Mouse (Mus musculus) stomach, embryonic 16.5 days (tissue): ENCODE data around the gene Clic6. TPM values are rescaled to one million over a fixed set of nuclear protein-coding genes. Genes with fewer than 3 reads are reported as not detected.
"Not testable (repeated sequence)": the region's sequence is repeated elsewhere in the genome, so short reads cannot be mapped to it uniquely, and the experiment has no call there.

Experiments used
- ATAC-seq: fragments of 200-750 bp; cut with Nextera tagmentation; 2 replicates; pipeline ENCODE4 v1.8.0; 2017; ENCODE audit warnings: moderate number of reproducible peaks, moderate TSS enrichment; ENCODE audit not compliant: insufficient read depth, low FRiP score
- H3K27ac ChIP-seq: fragments of 300-500 bp; sonication (generic); 2 replicates; pipeline ENCODE4 v1.5.1; 2014; ENCODE audit warnings: low read length
- H3K27me3 ChIP-seq: fragments of 300-500 bp; sonication (generic); 2 replicates; pipeline ENCODE4 v1.6.1; 2014; ENCODE audit warnings: low read length, control low read depth, mixed read lengths; ENCODE audit not compliant: control insufficient read depth, insufficient read depth
- H3K36me3 ChIP-seq: fragments of 300-500 bp; sonication (generic); 2 replicates; pipeline ENCODE4 v1.6.1; 2014; ENCODE audit warnings: low read length; ENCODE audit not compliant: control insufficient read depth, insufficient read depth
- H3K4me1 ChIP-seq: fragments of 300-500 bp; sonication (generic); 2 replicates; pipeline ENCODE4 v1.6.1; 2014; ENCODE audit warnings: low read length, control low read depth, mixed read lengths; ENCODE audit not compliant: control insufficient read depth, insufficient read depth
- H3K4me2 ChIP-seq: fragments of 300-500 bp; sonication (generic); 2 replicates; pipeline ENCODE4 v1.6.1; 2014; ENCODE audit warnings: low read depth, low read length, mixed read lengths
- H3K4me3 ChIP-seq: fragments of 300-500 bp; sonication (generic); replicated peaks from 2 replicates; pipeline ENCODE4 v1.5.1; 2014; ENCODE audit warnings: mild to moderate bottlenecking, low read length
- H3K9ac ChIP-seq: fragments of 300-500 bp; sonication (generic); 2 replicates; pipeline ENCODE4 v1.6.1; 2014; ENCODE audit warnings: low read length
- H3K9me3 ChIP-seq: fragments of 300-500 bp; sonication (generic); replicated peaks from 2 replicates; pipeline ENCODE4 v1.6.1; 2016; ENCODE audit warnings: low read length, control low read depth; ENCODE audit not compliant: control insufficient read depth
- WGBS: fragments of 180-500 bp; shearing (Covaris S2); extraction: QIAGEN DNeasy Blood & Tissue Kit; methylation state at CpG from one replicate; pipeline ENCODE4 v1.1.7; 2014; 5-methylcytosine and 5-hydroxymethylcytosine counted together
- polyA plus RNA-seq: library from polyadenylated mRNA; unstranded; fragments of >200 nt; fragmentation: Nextera tagmentation; extraction: Ambion mirVana; gene quantifications from 2 replicates; pipeline ENCODE4 v1.2.1, GENCODE M21; 2015

The Clic6 gene
- polyA plus RNA-seq, 1 experiment from 2014 or later: 20.3 TPM

DNA sequence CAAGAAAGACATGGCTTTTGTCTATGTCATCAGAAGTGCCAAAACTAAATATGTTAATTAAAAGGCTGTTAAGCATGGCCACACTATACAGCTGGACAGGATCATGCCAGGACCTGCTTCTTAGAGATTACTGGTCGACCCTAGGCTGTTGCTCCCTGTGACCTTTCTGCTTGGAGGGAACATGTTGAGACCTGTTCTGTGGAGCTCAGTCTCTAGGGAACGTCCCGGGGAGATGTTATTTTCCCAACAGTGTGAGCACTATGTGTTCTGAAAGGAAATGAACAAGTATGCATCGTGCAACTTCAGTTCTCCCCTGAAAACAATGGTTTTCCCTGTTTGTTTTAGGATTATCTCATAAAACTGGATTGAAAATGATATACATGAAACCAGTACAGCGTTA is 17.6 kb downstream of the Clic6 start:
- Histone ChIP-seq H3K36me3 (no peaks in the 10 kb centered on the region), H3K9ac (no peak overlapping the region), H3K4me2 (no peak overlapping the region), H3K27me3 (peaks cover 3% of the 10 kb centered on the region; the same call in 1 of the 2 replicates), H3K4me3 (no peak overlapping the region), H3K27ac (no peak overlapping the region), H3K4me1 (peaks cover 3% of the 10 kb centered on the region; the same call in 1 of the 2 replicates), H3K9me3 (no peaks in the 10 kb centered on the region)
- ATAC-seq: no peak
- WGBS: 66% methylated on average over 5 of the region's 5 CpGs

DNA sequence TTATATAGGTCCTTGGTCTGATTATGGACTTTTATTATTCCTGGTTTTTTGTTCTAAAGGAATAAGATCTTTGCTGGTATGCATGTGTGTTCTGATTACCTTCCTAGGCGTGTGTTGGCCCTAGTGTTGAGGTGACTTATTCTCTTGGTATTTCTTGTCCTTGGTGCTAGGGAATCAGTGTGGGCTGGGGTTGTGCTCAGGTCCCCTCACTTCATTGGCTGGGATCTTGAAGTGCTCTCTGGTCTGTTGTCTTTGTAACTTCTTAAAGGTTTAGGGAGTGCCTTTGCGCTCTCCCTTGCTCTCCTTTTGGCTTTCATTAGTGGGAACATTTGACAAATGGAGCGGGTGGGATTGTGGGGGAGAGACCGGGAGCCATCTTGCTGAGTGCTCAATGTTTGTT is 22.0 kb downstream of the Clic6 start:
- no peak for ATAC-seq

DNA sequence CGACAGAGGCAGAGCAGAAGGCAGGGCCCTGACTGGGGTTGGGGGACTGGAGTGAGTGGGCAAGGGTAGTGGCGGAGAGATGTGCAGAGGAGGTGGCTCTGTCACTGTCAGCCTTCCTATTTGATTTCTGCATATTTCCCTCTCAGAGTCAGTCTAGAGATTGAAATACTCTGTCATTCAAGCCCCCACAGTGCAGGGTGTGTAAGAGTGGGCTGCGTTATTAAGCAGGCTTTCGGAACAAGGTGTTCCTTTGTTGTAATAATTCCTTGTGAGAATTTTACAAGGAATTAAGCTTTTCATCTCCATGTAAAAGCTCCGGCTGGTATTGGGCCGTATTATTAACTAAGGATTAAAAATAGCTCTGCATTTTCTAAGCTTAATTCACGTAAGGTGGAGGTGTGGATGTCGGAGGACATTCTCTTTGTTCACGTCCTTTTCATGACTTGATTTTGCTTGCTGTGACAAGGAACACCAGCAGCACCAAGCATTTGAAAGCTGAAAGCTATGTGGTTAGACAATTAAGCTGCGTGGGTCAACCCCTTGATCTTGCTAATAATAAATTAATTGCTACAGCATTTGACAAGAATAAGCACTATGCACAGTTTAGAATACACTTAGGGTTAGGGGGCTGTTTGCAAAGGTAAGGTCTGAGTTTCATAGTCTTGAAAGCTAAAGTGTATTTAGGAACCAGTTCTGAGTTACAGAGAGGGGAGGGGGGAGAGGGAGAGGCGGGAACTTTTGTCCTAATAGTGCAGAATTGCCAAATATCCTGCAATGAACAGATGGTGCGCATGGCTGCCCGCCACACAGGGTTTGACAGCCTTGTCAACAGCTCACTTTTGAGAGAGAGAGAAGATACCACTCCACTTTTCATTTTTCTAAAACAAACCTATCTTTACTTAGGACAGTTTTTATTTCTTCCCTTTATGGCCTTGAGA is 25.6 kb downstream of the Clic6 start:
- WGBS: 68% methylated on average over 13 of the region's 13 CpGs
- no peak for ATAC-seq
- Histone ChIP-seq H3K9me3 (no peaks in the 10 kb centered on the region), H3K27ac (no peak overlapping the region), H3K4me3 (no peak overlapping the region), H3K9ac (no peak overlapping the region), H3K36me3 (no peaks in the 10 kb centered on the region), H3K27me3 (no peaks in the 10 kb centered on the region), H3K4me2 (no peak overlapping the region), H3K4me1 (peaks cover 8% of the 10 kb centered on the region)

More for the DNA sequence above, 22.0 kb downstream of the Clic6 start:
- no peak overlapping the region for H3K4me3 ChIP-seq
- H3K36me3 ChIP-seq: no peaks in the 10 kb centered on the region
- H3K9ac ChIP-seq: no peak overlapping the region
- no peak overlapping the region for H3K4me2 ChIP-seq
- H3K27me3 ChIP-seq: no peaks in the 10 kb centered on the region
- WGBS: 75% methylated on average over 4 of the region's 4 CpGs
- no peak overlapping the region for H3K27ac ChIP-seq
- H3K4me1 ChIP-seq: peaks cover 8% of the 10 kb centered on the region; the same call in 1 of the 2 replicates
- no peaks in the 10 kb centered on the region for H3K9me3 ChIP-seq

DNA sequence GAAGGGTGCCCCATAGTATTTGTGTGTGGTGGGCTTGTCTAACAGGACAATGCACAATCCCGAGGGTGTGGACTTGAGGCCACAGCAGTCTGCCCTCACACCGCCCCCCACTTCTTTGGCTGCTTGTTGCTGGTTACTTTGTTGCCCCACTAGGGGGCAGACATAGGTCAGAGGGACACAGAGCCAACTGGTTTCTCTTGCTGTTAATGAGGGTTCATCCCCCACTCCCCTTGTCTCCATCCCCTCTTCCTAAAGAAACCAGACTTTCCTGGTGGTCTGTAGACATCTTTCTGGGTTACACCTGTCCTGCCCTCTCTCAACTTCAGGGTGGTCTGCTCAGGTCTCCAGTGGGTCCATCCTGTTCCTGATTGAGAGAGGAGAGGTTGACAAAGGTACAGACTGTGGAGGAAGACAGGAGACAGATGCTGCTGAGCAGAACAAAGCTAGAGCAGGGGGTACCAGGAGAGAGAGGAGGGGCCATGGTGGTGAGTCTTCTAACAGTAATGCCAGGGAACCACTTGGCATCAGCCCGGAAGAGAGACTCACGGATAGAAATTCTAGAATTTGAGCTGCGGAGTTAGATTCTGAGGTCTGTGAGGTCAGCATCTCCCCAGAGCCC is 26.3 kb downstream of the Clic6 start:
- WGBS: 57% methylated on average over 5 of the region's 5 CpGs
- Histone ChIP-seq H3K9me3 (no peaks in the 10 kb centered on the region), H3K9ac (no peak overlapping the region), H3K4me1 (peaks cover 8% of the 10 kb centered on the region), H3K27ac (no peak overlapping the region), H3K36me3 (no peaks in the 10 kb centered on the region), H3K4me3 (no peak overlapping the region), H3K4me2 (no peak overlapping the region), H3K27me3 (no peaks in the 10 kb centered on the region)
- no peak for ATAC-seq

DNA sequence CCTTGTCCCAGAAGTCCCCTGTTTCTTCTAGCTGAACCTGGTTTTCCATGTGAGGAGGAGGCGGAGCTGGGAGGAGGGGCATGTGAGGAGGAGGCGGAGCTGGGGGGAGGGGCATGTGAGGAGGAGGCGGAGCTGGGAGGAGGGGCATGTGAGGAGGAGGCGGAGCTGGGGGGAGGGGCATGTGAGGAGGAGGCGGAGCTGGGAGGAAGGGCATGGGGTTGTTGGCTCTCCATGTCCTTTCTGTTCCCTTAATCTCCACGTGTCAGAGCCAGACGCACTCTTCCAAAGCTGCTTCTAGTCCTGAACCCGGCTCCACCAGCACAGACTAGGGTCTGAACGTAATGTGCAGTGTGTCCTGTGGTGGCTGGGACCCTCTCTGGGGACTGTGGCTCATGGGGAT is 29.4 kb downstream of the Clic6 start:
- H3K9me3 ChIP-seq, H3K27me3 ChIP-seq, H3K36me3 ChIP-seq, H3K4me1 ChIP-seq, H3K27ac ChIP-seq, H3K4me2 ChIP-seq, H3K4me3 ChIP-seq, ATAC-seq, H3K9ac ChIP-seq: not testable (repeated sequence)
- WGBS: 75% methylated on average over 8 of the region's 9 CpGs

DNA sequence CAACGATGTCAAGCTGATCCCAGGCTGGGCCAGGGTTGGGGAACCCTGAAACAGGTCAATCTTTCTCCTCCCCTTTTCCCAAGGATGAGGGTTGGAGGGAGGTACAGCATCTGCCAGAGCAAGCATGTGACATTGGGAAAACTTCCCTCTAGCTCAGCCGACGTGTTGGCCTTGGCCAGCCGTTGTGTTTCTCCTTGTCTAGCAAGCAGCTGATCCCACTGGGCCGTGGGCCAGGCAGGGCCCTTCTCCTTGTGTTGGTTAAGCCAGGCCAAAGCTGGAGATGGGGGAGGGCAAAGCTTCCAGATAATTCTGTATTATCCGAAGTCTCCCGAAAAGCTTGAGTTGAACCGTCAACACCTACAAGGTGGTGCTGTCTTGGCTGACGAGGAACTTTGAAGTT is 30.6 kb downstream of the Clic6 start:
- no peak overlapping the region for H3K27ac ChIP-seq
- H3K27me3 ChIP-seq: no peaks in the 10 kb centered on the region
- H3K4me1 ChIP-seq: peaks cover 8% of the 10 kb centered on the region
- no peaks in the 10 kb centered on the region for H3K36me3 ChIP-seq
- no peaks in the 10 kb centered on the region for H3K9me3 ChIP-seq
- no peak overlapping the region for H3K4me3 ChIP-seq
- no peak overlapping the region for H3K4me2 ChIP-seq
- H3K9ac ChIP-seq: no peak overlapping the region
- ATAC-seq: peak; percentile 53; the same call in 1 of the 2 replicates
- WGBS: 65% methylated on average over 9 of the region's 9 CpGs

DNA sequence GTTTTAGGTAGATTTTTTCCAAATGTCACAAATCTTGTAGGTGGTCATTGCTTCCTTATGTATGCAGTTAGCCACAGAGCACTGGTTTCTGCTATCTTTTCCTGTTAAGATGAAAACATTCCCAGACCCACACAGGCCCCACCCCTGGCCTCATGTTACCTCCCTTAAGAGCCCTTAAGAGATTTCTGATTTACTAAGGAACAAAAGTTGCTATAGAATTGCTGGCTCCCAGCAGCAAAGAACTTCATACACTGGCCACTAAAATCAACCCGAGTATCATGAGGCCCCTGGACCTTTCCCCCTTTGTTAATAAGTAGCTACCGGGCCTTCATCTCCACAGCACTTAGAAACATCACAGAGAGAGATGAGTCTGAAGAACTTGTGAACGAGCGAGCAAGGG is 33.2 kb downstream of the Clic6 start:
- no peaks in the 10 kb centered on the region; the same call in 1 of the 2 replicates for H3K4me1 ChIP-seq
- no peaks in the 10 kb centered on the region for H3K36me3 ChIP-seq
- H3K4me2 ChIP-seq: no peak overlapping the region
- no peak overlapping the region for H3K27ac ChIP-seq
- no peak for ATAC-seq
- H3K9ac ChIP-seq: no peak overlapping the region
- no peaks in the 10 kb centered on the region for H3K9me3 ChIP-seq
- no peaks in the 10 kb centered on the region for H3K27me3 ChIP-seq
- H3K4me3 ChIP-seq: no peak overlapping the region
- WGBS: 51% methylated on average over 4 of the region's 4 CpGs

DNA sequence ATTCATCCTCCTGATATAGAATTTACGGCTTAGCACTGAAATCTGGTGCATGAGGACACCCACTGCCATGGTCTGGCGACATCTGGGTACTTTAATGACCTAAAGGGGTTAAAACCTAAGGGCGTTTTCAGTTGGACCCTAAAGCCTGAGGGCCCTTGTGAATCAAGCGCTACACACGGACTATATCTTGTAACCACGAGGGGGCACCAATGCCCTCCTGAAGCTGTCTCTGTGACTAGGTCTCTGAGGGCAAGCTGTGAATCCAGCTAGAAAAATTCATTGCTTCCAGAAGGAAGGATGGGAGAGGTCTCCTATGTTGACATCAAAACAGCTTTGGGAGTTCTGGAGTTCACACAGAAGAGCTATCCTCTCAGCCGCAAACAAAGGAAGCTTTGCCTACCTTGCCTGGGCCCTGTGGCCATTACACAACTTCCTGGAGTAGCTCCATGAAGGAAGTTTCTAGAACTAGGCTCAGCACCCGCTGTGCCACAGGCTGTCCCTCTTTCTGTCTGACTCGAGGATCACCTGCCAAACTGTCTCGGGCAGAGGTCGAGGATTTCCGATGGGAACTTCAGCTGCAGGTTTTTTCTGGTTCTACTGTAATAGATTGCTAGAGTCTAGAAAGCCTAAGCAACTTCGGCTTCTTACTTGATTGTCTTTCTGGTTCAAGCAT is 34.4 kb downstream of the Clic6 start:
- Histone ChIP-seq H3K4me1 (no peaks in the 10 kb centered on the region; the same call in 1 of the 2 replicates), H3K4me2 (no peak overlapping the region), H3K9ac (no peak overlapping the region), H3K9me3 (no peaks in the 10 kb centered on the region), H3K4me3 (no peak overlapping the region), H3K36me3 (no peaks in the 10 kb centered on the region), H3K27ac (no peak overlapping the region), H3K27me3 (no peaks in the 10 kb centered on the region)
- 49% methylated on average over 13 of the region's 13 CpGs for WGBS
- ATAC-seq: no peak

DNA sequence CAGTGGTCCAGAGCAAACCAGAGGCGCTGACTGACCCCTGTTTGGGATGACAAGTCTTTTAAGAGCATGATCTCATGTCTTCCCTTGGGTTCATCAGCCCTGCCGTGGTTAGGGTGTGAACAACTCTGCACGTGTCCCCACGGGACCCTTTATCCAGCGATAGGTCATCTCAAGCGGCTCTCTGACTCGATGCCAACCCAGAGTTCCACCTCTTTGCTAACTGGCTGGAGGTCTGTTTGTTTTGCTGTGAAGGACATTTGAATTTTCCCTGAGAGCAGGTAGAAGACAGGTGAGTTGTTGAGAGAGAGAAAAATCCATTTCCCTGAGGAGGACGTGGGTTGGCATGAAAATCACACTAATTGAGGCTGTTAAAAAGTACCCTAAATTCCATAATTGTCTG is 37.8 kb downstream of the Clic6 start:
- no peak overlapping the region for H3K9ac ChIP-seq
- no peaks in the 10 kb centered on the region for H3K36me3 ChIP-seq
- H3K4me1 ChIP-seq: no peaks in the 10 kb centered on the region
- 63% methylated on average over 8 of the region's 8 CpGs for whole genome bisulfite sequencing
- H3K4me3 ChIP-seq: no peak overlapping the region
- no peak overlapping the region for H3K27ac ChIP-seq
- no peaks in the 10 kb centered on the region for H3K27me3 ChIP-seq
- H3K4me2 ChIP-seq: no peak overlapping the region
- no peaks in the 10 kb centered on the region for H3K9me3 ChIP-seq
- ATAC-seq: no peak
